Mouse (Mus musculus): ENCODE measurements at regions not wholly inside any gene's neighbourhood (a gene's known extent, or its start where the extent isn't known, plus 50 kb on each side); places are given as distances from the start of the nearest gene placed in this dataset.

DNA sequence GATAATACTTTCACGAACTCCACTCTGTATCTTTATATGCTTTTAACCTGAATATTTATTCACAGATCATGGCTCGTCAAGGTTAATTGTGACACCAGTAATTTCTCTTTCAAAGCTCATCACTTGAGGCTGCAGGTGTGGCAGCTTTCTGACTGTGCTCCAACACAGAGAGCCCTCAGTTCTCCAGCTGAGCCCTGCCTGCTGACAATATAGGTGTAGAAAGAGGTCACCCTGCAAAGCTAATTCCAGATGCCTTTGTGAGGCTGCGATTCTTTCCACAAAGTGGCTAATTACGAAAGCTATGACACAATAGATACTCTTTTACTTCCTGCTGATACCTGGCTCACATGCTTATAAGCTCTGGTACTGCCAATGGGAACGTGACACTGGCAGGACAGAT lies 64.0 kb downstream of the Slitrk5 start:
- Histone ChIP-seq H3K4me1 (peaks cover 5% of the 10 kb centered on the region), H3K4me2 (no peak overlapping the region), H3K9ac (no peak overlapping the region), H3K27me3 (no peaks in the 10 kb centered on the region), H3K36me3 (ENCODE audit: poor library complexity, severe bottlenecking) (no peaks in the 10 kb centered on the region), H3K9me3 (replicated peaks) (no peaks in the 10 kb centered on the region), H3K27ac (no peak overlapping the region; the same call in 1 of the 2 replicates), H3K4me3 (no peak overlapping the region)
- ATAC-seq, result peak; percentile 52; the same call in 1 of the 2 replicates
- 15% methylated on average over 5 of the region's 5 CpGs for WGBS

DNA sequence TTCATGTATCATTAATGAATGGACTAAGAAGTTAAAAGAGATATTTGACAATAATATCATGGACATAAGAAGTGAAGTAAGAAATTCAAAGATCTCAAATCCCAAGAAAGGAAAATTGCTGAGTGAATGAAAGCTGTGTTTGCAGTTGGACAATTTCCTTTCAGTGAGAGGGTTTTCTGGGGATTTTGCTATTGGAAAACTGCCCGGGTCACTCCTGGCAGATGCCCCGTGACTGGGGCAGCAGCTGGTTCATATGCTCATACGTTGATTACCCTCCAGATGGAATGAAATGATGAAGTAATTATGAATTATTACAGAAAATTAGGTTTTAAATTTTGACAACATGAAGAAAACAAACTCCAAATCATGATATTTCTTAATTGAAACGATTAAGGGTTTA lies 88.7 kb downstream of the Slitrk5 start:
- no peaks in the 10 kb centered on the region for H3K36me3 ChIP-seq (ENCODE audit: poor library complexity, severe bottlenecking)
- 67% methylated on average over 4 of the region's 4 CpGs for WGBS

DNA sequence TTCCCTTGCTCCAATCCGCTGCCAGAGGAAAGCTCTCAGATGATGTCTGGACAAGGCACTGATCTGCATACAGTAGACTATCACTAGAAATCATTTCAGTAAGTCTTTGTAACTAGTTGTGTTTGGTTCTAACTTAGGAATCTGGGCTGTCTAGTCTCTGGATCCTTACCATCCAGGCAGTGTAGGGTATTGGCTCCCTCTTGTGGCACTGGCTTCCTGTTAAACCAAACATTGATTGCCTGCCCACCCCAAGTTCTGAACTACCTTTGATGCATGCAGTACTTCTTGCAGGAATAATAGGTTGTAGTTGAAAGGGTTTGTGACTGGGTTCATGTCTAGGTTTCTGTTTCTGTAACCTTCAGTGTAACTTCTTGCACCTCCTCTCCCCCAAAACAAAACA lies 103.3 kb downstream of the Slitrk5 start:
- 57% methylated on average over 1 of the region's 1 CpGs for WGBS
- H3K4me2 ChIP-seq, result no peak overlapping the region
- no peaks in the 10 kb centered on the region for H3K36me3 ChIP-seq (ENCODE audit: poor library complexity, severe bottlenecking)
- H3K4me3 ChIP-seq, result no peak overlapping the region
- H3K9me3 ChIP-seq (replicated peaks), result no peaks in the 10 kb centered on the region
- no peak overlapping the region for H3K9ac ChIP-seq
- ATAC-seq, result no peak
- no peaks in the 10 kb centered on the region for H3K27me3 ChIP-seq
- H3K27ac ChIP-seq, result no peak overlapping the region
- no peaks in the 10 kb centered on the region for H3K4me1 ChIP-seq

More for the DNA sequence above, 88.7 kb downstream of the Slitrk5 start:
- H3K27me3 ChIP-seq, result no peaks in the 10 kb centered on the region
- H3K9me3 ChIP-seq (replicated peaks), result no peaks in the 10 kb centered on the region
- no peak overlapping the region for H3K27ac ChIP-seq
- no peak overlapping the region for H3K9ac ChIP-seq
- H3K4me2 ChIP-seq, result no peak overlapping the region
- no peak for ATAC-seq
- no peak overlapping the region for H3K4me3 ChIP-seq
- no peaks in the 10 kb centered on the region for H3K4me1 ChIP-seq

DNA sequence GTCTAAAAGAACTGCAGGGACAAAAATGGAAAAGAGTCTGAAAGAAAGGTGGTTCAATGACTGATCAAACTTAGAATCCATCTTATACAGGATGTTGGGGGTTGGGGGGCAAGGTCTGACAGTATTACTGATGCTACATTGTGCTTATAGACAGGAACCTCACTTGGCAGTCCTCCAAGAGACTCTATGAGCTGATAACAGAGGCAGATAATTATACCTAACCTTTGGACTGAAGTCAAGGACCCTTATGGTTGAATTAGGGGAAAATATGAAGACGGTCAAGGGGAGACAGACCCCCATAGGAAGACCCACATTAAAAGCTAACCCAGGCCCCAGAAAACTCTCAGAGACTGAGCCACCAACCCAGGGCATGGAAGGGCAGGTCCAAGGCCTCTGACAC lies 133.1 kb downstream of the Slitrk5 start:
- Histone ChIP-seq H3K9me3 (replicated peaks) (no peaks in the 10 kb centered on the region), H3K27ac (no peak overlapping the region), H3K4me3 (no peak overlapping the region), H3K4me1 (no peaks in the 10 kb centered on the region), H3K4me2 (no peak overlapping the region), H3K36me3 (ENCODE audit: poor library complexity, severe bottlenecking) (no peaks in the 10 kb centered on the region), H3K9ac (no peak overlapping the region), H3K27me3 (no peaks in the 10 kb centered on the region)
- WGBS, result 91% methylated on average over 1 of the region's 1 CpGs
- ATAC-seq, result no peak

DNA sequence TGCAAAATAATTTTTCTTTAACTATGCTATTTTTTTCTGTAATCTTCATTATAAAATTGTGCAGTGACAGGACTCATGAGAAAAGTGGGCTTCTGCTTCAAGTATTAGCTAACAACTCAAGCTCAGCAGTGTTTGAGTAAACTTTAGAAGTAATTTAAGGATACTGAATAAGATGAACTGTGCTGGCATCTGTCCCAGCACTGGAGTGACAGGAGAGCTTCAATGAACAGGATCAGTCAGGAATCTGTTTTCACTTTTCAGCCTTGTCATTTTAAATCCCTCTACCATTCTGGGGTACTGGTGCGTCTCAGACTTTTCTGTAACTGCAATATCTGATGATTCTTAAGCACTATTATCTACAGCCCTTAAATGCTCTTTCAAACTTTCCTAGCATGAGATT lies 135.0 kb downstream of the Slitrk5 start:
- H3K27me3 ChIP-seq, result no peaks in the 10 kb centered on the region
- H3K27ac ChIP-seq, result no peak overlapping the region
- H3K4me2 ChIP-seq, result no peak overlapping the region
- no peaks in the 10 kb centered on the region for H3K4me1 ChIP-seq
- H3K9ac ChIP-seq, result no peak overlapping the region
- no peak for ATAC-seq
- H3K36me3 ChIP-seq (ENCODE audit: poor library complexity, severe bottlenecking), result no peaks in the 10 kb centered on the region
- no peak overlapping the region for H3K4me3 ChIP-seq
- WGBS, result 62% methylated on average over 1 of the region's 1 CpGs
- no peaks in the 10 kb centered on the region for H3K9me3 ChIP-seq (replicated peaks)

DNA sequence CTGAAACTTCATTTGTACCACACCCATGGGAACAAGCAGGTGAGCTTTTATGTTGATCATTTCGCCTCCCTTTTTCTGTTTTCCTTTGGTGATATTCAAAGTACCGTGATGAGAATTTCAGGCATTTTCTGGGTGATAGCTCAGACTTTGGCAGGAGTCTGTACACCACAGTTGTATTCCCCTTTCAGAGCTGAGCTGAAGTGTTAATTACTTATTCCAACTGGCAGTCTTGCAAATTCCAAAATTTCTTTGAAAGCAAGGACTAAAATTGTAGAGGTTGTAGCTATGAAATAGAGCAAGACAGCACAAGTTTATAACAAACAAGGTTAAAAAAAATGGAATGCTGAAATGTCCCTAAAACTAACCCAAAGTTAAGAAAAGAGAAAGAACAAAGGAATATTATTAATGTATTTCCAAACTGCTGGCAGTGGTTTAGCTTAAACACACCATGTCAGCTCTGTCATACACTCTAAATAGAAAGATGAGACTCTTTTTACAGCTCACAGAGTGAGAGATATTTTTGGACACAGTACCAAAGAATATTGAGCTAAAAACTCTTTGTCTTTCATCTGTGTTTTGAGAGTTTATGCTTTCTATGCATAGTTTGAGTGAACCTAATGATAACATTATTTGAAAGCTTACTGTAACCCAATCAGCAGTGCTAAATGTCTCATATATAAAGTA lies 147.3 kb downstream of the Slitrk5 start:
- WGBS, result 72% methylated on average over 2 of the region's 2 CpGs
- Histone ChIP-seq H3K4me3 (no peak overlapping the region), H3K27me3 (no peaks in the 10 kb centered on the region), H3K36me3 (ENCODE audit: poor library complexity, severe bottlenecking) (no peaks in the 10 kb centered on the region), H3K9me3 (replicated peaks) (no peaks in the 10 kb centered on the region), H3K27ac (no peak overlapping the region), H3K9ac (no peak overlapping the region), H3K4me2 (no peak overlapping the region), H3K4me1 (no peaks in the 10 kb centered on the region)
- ATAC-seq, result no peak
